Mouse (Mus musculus) stomach, adult 2 months (tissue): ENCODE results near the gene Hnrnpdl. TPM values are rescaled to one million over a fixed set of nuclear protein-coding genes. Genes with fewer than 3 reads are reported as not detected.

ENCODE experiments used
- polyA plus RNA-seq: library from polyadenylated mRNA; depleted of rRNA; stranded (reverse); fragments of >200 nt; gene quantifications from 2 replicates; pipeline ENCODE4 v1.2.3, GENCODE M21; 2012; rRNA removed

The Hnrnpdl gene
- 18.4 and 27.9 TPM in 2 replicates for polyA plus RNA-seq

GRCm38 (mm10) chr5:100039602-100040142 is at the start of gene Hnrnpdl, which contains the start of gene Enoph1:
Hnrnpdl (minus strand) TSS chr5:100039664.
Enoph1 (plus strand) TSS chr5:100039985.

Other genes starting within 250 kb of the Hnrnpdl start
- 0.54 TPM in 1 of 2 replicates, not detected in the other for gene Vamp9, start 133.4 kb downstream of the Hnrnpdl start, polyA plus RNA-seq
- 19.3 and 29.6 TPM in 2 replicates for gene Hnrnpd, start 60.7 kb downstream of the Hnrnpdl start, polyA plus RNA-seq
- gene 4930524J08Rik, start 60.6 kb downstream of the Hnrnpdl start, polyA plus RNA-seq: 2.6 and 4.3 TPM in 2 replicates
- 13.3 and 18.6 TPM in 2 replicates for gene Enoph1, start 321 bp upstream of the Hnrnpdl start, polyA plus RNA-seq
- gene Tmem150c, start 120.1 kb upstream of the Hnrnpdl start, polyA plus RNA-seq: 0.05 and 0.29 TPM in 2 replicates